Mouse (Mus musculus): ENCODE data around the gene Olfr1307. TPM values are rescaled to one million over a fixed set of nuclear protein-coding genes. Genes with fewer than 3 reads are reported as not detected.

The Olfr1307 gene
- polyA plus RNA-seq (2012; ENCODE audit: low replicate concordance): not detected in 2 replicates

DNA sequence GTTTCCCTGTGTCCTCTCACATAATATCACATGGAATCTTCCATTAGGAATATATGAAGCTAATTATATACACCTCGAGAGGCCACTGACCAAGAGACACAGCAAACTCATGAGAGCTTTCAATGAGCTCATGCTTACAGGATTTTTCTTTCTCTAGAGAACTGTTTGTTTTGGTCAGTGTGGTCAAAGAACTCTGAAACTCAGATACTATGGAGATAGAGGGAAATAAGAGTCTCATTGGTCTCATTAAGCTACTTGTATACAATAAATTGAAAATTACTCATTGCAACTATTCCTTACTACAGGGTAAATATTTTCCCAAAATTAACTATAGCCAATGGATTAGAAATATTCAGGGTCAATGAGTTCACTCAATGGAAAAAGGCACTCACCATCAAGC is at the start of gene Olfr1307:
Gene Olfr1307, minus strand, starts transcription at position 101 of the 400 bp plus-strand sequence.

DNA sequence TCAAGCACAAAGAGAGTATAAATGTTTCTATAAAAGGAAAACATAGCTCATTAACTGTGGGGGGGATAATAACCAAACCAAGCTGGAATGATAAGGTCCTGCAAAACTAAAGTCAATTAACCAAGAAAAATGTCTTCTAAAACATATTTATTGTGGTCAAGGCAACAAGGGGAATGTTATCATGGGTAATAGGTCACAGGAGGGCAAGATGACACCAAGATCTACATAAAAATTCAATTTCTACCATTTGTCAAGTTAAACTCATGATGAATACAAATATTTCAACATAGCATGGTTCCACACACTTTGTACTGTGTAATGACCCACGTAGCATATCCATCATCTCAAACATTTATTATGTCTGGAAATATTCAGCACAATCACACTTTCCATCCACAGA is 40.9 kb upstream of the Olfr1307 start, which contains the start of gene Olfr1309:
Gene Olfr1309, minus strand, starts transcription at position 101 of the 400 bp plus-strand sequence.

DNA sequence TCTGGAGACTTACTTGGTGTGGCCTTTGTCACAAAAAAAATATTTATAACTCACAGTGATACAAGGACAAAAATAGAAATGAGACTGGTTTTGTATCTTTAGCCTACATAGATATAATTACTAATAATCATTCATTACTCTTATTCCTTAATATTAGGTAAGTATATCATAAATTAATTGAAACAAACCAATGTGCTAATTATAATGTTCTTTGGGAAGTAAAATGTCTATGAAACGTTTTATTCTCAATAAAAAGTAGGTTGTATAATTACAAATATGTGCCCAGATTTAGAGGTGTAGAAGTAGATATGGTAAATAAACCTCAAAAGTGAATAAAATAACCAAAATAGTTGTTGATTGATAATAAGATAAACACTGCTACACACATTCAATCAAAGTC is 15.6 kb upstream of the Olfr1307 start, which contains the start of gene Olfr1308:
Gene Olfr1308, minus strand, starts transcription at position 101 of the 400 bp plus-strand sequence.

DNA sequence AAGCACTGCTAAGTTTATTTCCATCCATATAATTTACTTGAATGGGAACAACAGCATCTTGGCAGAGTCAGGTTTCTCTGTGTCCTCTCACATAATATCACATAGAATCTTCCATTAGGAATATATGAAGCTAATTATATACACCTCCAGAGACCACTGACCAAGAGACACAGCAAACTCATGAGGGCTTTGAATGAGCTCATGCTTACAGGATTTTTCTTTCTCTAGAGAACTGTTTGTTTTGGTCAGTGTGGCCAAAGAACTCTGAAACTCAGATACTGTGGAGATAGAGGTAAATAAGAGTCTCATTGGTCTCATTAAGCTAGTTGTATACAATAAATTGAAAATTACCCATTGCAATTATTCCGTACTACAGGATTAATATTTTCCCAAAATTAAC is 33.1 kb downstream of the Olfr1307 start, which contains the start of gene Olfr1306:
Gene Olfr1306, minus strand, starts transcription at position 101 of the 400 bp plus-strand sequence.

Other genes with a start within 250 kb of the Olfr1307 start
- gene Olfr1301, start 198.4 kb downstream of the Olfr1307 start, polyA plus RNA-seq (2012; ENCODE audit: low replicate concordance): not detected in 2 replicates
- not detected in 2 replicates for gene Olfr1302, start 172.0 kb downstream of the Olfr1307 start, polyA plus RNA-seq (2012; ENCODE audit: low replicate concordance)
- gene Olfr1303, start 129.1 kb downstream of the Olfr1307 start, polyA plus RNA-seq (2012; ENCODE audit: low replicate concordance): not detected in 2 replicates
- not detected in 2 replicates for gene Olfr1305, start 72.3 kb downstream of the Olfr1307 start, polyA plus RNA-seq (2012; ENCODE audit: low replicate concordance)
- gene Olfr1306, start 33.2 kb downstream of the Olfr1307 start, polyA plus RNA-seq (2012; ENCODE audit: low replicate concordance): not detected in 2 replicates
- gene Olfr1308, start 15.5 kb upstream of the Olfr1307 start, polyA plus RNA-seq (2012; ENCODE audit: low replicate concordance): not detected in 2 replicates
- not detected in 2 replicates for gene Olfr1309, start 40.8 kb upstream of the Olfr1307 start, polyA plus RNA-seq (2012; ENCODE audit: low replicate concordance)
- not detected in 2 replicates for gene Olfr1310, start 63.3 kb upstream of the Olfr1307 start, polyA plus RNA-seq (2012; ENCODE audit: low replicate concordance)
- not detected in 2 replicates for gene Olfr1311, start 75.0 kb upstream of the Olfr1307 start, polyA plus RNA-seq (2012; ENCODE audit: low replicate concordance)
- gene Olfr1312, start 100.8 kb upstream of the Olfr1307 start, polyA plus RNA-seq (2012; ENCODE audit: low replicate concordance): not detected in 2 replicates
- gene Olfr1313, start 128.4 kb upstream of the Olfr1307 start, polyA plus RNA-seq (2012; ENCODE audit: low replicate concordance): not detected in 2 replicates
- 0.13 TPM in 1 of 2 replicates, not detected in the other for gene Olfr1314, start 147.3 kb upstream of the Olfr1307 start, polyA plus RNA-seq (2012; ENCODE audit: low replicate concordance)
- gene Olfr1315-ps1, start 166.0 kb upstream of the Olfr1307 start, polyA plus RNA-seq (2012; ENCODE audit: low replicate concordance): not detected in 2 replicates
- gene Olfr1316, start 185.5 kb upstream of the Olfr1307 start, polyA plus RNA-seq (2012; ENCODE audit: low replicate concordance): not detected in 2 replicates
- gene Olfr1317, start 190.9 kb upstream of the Olfr1307 start, polyA plus RNA-seq (2012; ENCODE audit: low replicate concordance): not detected in 2 replicates
- gene Olfr1318, start 204.8 kb upstream of the Olfr1307 start, polyA plus RNA-seq (2012; ENCODE audit: low replicate concordance): not detected in 2 replicates